Mouse (Mus musculus): ENCODE data around the gene Nfib. TPM values are rescaled to one million over a fixed set of nuclear protein-coding genes. Genes with fewer than 3 reads are reported as not detected.

Gene Nfib
- polyA plus RNA-seq, 1 experiment from 2014 or later = 204 TPM

GRCm38 (mm10) chr4:82383991-82384731 is 321.4 kb downstream of the Nfib start:
- H3K4me2 ChIP-seq = peak overlapping the region; percentile 32

GRCm38 (mm10) chr4:82383346-82383745 is 322.2 kb downstream of the Nfib start:
- Histone ChIP-seq H3K27me3 (no peaks in the 10 kb centered on the region), H3K27ac (peak overlapping the region; percentile 59), H3K36me3 (ENCODE audit: poor library complexity, severe bottlenecking) (0 out of 2 replicates have a peak, but pooled peaks cover 7% of the 10 kb centered on the region), H3K4me2 (no peak overlapping the region), H3K4me1 (peaks cover 46% of the 10 kb centered on the region), H3K9me3 (replicated peaks) (no peaks in the 10 kb centered on the region), H3K9ac (no peak overlapping the region), H3K4me3 (no peak overlapping the region)
- 30% methylated on average over 8 of the region's 8 CpGs for WGBS
- peak; percentile 61; the same call in 1 of the 2 replicates for ATAC-seq

More at GRCm38 (mm10) chr4:82383991-82384731, 321.4 kb downstream of the Nfib start:
- Histone ChIP-seq H3K36me3 (ENCODE audit: poor library complexity, severe bottlenecking) (0 out of 2 replicates have a peak, but pooled peaks cover 7% of the 10 kb centered on the region), H3K9ac (no peak overlapping the region), H3K9me3 (replicated peaks) (no peaks in the 10 kb centered on the region), H3K4me1 (peaks cover 46% of the 10 kb centered on the region), H3K4me3 (no peak overlapping the region), H3K27me3 (no peaks in the 10 kb centered on the region), H3K27ac (peak overlapping the region; percentile 84)
- ATAC-seq = peak; percentile 80
- WGBS = 41% methylated on average over 11 of the region's 11 CpGs

- 23% methylated on average over 1 of the region's 1 CpGs for WGBS
- Histone ChIP-seq H3K4me1 (peaks cover 53% of the 10 kb centered on the region), H3K36me3 (ENCODE audit: poor library complexity, severe bottlenecking) (0 out of 2 replicates have a peak, but pooled peaks cover 7% of the 10 kb centered on the region), H3K4me3 (no peak overlapping the region), H3K9me3 (replicated peaks) (no peaks in the 10 kb centered on the region), H3K4me2 (no peak overlapping the region), H3K9ac (no peak overlapping the region), H3K27ac (no peak overlapping the region), H3K27me3 (no peaks in the 10 kb centered on the region)
- no peak for ATAC-seq
These were observed 323.8 kb downstream of the Nfib start for GRCm38 (mm10) chr4:82381786-82382185.

DNA sequence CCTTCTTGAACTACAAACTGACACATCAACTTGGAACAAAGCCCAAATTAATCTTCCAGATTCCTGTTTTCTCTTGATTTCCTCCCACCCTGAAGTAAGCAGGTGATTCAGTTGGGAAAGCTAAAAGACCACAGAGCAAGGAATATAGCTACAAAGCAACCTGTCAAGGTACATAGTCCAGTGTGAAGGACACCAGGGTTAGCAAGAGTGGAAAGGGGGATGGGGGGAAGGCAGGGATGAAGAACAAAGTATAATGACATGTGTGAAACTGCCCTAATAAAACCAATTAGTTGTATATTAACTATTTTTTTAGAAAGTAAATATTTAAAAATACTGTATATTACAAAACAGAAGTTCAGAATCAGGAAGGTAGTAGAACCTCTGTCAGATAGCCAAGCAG is 325.0 kb downstream of the Nfib start:
- Histone ChIP-seq H3K4me3 (no peak overlapping the region), H3K36me3 (ENCODE audit: poor library complexity, severe bottlenecking) (0 out of 2 replicates have a peak, but pooled peaks cover 7% of the 10 kb centered on the region), H3K9ac (no peak overlapping the region), H3K27ac (no peak overlapping the region), H3K4me2 (no peak overlapping the region), H3K9me3 (replicated peaks) (no peaks in the 10 kb centered on the region), H3K27me3 (no peaks in the 10 kb centered on the region), H3K4me1 (peaks cover 55% of the 10 kb centered on the region)
- ATAC-seq = no peak

DNA sequence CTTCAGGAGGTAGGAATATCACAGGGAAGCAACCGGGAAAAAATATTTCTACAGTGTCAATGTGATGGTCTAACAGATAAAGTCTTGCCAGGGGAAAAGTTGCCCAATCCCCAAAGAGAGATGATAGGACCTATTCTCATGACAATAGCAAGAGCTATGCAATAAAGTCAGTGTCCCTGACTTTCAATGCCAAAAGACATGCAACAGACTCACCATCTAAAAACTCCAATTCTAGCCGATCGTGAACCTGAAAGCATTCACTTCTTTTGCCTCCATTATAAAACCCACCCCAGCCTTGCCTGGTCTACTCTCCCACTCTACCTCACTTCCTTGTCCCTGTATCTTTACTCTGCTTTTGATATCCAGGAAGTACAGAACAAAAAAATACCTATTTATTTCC is 327.5 kb downstream of the Nfib start:
- Histone ChIP-seq H3K9ac (no peak overlapping the region), H3K4me1 (peaks cover 40% of the 10 kb centered on the region), H3K27ac (no peak overlapping the region), H3K4me2 (no peak overlapping the region), H3K9me3 (replicated peaks) (no peaks in the 10 kb centered on the region), H3K36me3 (ENCODE audit: poor library complexity, severe bottlenecking) (0 out of 2 replicates have a peak, but pooled peaks cover 7% of the 10 kb centered on the region), H3K27me3 (no peaks in the 10 kb centered on the region), H3K4me3 (no peak overlapping the region)
- ATAC-seq = no peak
- 98% methylated on average over 3 of the region's 3 CpGs for WGBS

DNA sequence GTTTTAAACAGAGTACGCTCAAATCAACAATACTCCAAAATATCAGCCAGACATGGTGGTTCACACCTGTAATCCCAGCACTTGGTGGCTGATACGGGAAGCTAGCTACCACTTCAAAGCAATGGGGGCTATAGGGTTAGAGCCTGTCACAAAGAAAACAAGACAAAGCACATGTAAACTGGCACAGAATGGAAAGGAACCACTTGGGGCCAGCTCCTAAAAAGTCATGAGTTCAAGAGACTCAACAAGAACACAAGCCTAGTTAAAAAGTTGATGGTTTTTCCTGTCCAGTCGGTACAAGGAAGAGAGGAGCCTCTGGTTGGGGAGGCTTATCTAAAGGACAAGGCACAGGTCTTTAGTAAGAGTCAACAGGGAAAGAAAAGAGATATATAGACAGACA is 327.9 kb downstream of the Nfib start:
- Histone ChIP-seq H3K4me1 (peaks cover 40% of the 10 kb centered on the region), H3K9me3 (replicated peaks) (no peaks in the 10 kb centered on the region), H3K4me2 (no peak overlapping the region), H3K9ac (no peak overlapping the region), H3K4me3 (no peak overlapping the region), H3K27me3 (no peaks in the 10 kb centered on the region), H3K36me3 (ENCODE audit: poor library complexity, severe bottlenecking) (peaks cover 8% of the 10 kb centered on the region; the same call in 1 of the 2 replicates), H3K27ac (no peak overlapping the region)
- no peak for ATAC-seq
- WGBS = 89% methylated on average over 3 of the region's 3 CpGs

DNA sequence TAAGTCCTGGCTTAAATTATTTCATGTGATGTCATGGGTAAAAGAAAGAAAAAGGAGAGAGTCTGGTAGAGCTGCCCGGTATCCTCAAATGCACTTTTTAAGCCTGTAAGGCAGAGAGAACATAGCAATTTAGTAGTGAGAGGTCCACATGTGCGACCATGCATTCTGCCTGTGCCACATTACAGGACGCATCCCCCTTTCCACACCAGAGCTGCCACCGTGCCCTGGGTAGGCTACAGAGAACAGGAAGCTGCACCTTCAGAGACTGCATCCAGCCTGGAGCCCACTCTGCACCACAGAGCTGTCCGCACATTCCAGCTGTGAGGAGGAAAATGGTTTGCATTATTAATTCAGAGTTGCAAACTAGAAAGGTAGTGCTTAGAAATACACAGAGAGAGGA is 331.0 kb downstream of the Nfib start:
- no peak for ATAC-seq
- WGBS = 62% methylated on average over 5 of the region's 5 CpGs
- Histone ChIP-seq H3K27ac (0 out of 2 replicates have a peak overlapping the region, but pooled peaks have one; percentile 1), H3K9me3 (replicated peaks) (no peaks in the 10 kb centered on the region), H3K4me3 (no peak overlapping the region), H3K36me3 (ENCODE audit: poor library complexity, severe bottlenecking) (peaks cover 14% of the 10 kb centered on the region), H3K9ac (no peak overlapping the region), H3K27me3 (no peaks in the 10 kb centered on the region), H3K4me2 (no peak overlapping the region), H3K4me1 (peaks cover 31% of the 10 kb centered on the region)

DNA sequence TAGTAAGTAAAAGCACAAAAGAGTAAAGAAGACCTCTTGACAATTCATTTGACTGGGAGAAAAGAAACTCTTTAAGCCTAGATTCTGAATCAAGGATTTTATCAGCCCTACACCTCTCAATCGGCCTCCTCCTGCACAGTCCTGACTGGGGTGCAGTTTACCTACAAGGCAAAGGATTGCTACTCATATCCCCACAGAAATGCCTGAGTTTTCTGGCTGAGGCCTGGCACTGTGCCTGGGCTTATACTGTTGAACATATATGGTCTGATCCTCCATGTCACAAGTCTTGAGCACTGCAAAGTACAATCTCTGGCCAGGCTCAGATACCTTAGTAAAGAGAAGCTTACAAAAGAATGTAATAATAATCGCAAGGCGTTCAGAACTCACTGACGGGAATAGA is 333.3 kb downstream of the Nfib start:
- H3K4me2 ChIP-seq = no peak overlapping the region
- no peaks in the 10 kb centered on the region for H3K27me3 ChIP-seq
- no peak overlapping the region for H3K9ac ChIP-seq
- H3K36me3 ChIP-seq (ENCODE audit: poor library complexity, severe bottlenecking) = peaks cover 14% of the 10 kb centered on the region
- H3K4me3 ChIP-seq = no peak overlapping the region
- no peak for ATAC-seq
- H3K4me1 ChIP-seq = peaks cover 37% of the 10 kb centered on the region
- no peak overlapping the region for H3K27ac ChIP-seq
- WGBS = 93% methylated on average over 4 of the region's 4 CpGs
- H3K9me3 ChIP-seq (replicated peaks) = no peaks in the 10 kb centered on the region

DNA sequence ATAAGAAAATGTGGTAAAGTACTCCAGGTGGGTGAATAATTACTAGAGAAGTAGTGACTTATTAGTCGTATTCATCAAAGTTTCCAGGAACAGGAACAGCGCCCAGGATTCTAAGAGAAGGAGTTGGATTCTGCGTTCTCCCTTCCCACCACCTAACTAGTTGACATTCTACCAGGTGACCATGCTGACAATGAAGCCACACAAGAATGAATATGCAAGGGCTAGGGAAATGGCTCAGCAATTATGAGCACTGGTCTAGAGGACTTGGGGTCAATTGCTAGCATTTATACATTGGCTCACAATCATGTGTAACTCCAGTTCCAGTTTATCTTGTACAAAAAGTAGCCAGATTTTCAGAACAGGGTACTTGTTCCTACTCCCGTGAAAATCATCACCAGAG is 334.1 kb downstream of the Nfib start:
- Histone ChIP-seq H3K9ac (no peak overlapping the region), H3K9me3 (replicated peaks) (no peaks in the 10 kb centered on the region), H3K27me3 (no peaks in the 10 kb centered on the region), H3K4me2 (no peak overlapping the region), H3K27ac (no peak overlapping the region), H3K36me3 (ENCODE audit: poor library complexity, severe bottlenecking) (peaks cover 14% of the 10 kb centered on the region), H3K4me1 (peaks cover 30% of the 10 kb centered on the region), H3K4me3 (no peak overlapping the region)
- 94% methylated on average over 4 of the region's 4 CpGs for WGBS
- no peak for ATAC-seq

DNA sequence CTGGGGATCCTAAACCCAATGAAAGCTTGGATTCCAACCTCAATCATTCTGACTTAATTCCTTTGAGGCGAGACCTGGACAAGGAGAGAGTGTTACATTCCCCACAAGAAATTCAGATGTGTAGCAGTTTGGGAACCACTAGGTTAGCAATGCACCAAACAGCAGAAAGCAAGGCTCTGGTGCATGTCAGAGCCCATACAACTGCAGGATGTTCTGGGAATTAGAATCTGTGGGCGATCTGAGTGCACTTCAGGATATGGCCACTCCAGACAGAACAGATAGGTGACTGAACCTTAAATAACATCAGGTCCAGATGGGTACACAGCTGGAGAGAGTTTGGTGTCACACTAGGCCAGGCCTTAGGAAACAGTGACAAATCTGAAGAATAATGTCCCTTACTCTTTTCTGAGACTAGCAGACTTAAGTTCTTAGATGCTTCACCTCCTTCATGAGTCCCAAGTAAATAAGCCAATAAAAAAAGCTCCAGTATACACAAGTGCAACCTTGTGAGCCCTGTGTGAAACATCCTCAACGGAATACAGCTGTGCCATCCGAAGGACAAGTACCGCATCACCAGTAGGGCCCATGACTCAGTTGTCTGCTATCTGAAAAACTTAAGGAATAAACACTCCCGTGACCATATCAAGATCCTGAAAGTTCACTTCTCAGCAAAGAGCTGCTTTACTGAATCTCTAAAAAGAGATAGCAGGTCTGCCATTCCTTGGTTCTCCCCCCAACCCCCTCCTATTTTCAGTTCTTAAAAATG is 336.4 kb downstream of the Nfib start:
- 93% methylated on average over 6 of the region's 6 CpGs for WGBS
- Histone ChIP-seq H3K27ac (no peak overlapping the region), H3K27me3 (no peaks in the 10 kb centered on the region), H3K9ac (no peak overlapping the region), H3K9me3 (replicated peaks) (no peaks in the 10 kb centered on the region), H3K4me1 (peaks cover 12% of the 10 kb centered on the region; the same call in 1 of the 2 replicates), H3K36me3 (ENCODE audit: poor library complexity, severe bottlenecking) (peaks cover 14% of the 10 kb centered on the region), H3K4me2 (no peak overlapping the region), H3K4me3 (no peak overlapping the region)
- ATAC-seq = no peak

- no peak for ATAC-seq
- H3K27ac ChIP-seq = no peak overlapping the region
- peaks cover 20% of the 10 kb centered on the region for H3K4me1 ChIP-seq
- no peaks in the 10 kb centered on the region for H3K9me3 ChIP-seq (replicated peaks)
- no peak overlapping the region for H3K4me2 ChIP-seq
- peaks cover 14% of the 10 kb centered on the region for H3K36me3 ChIP-seq (ENCODE audit: poor library complexity, severe bottlenecking)
- no peak overlapping the region for H3K9ac ChIP-seq
- 57% methylated on average over 9 of the region's 9 CpGs for WGBS
- H3K4me3 ChIP-seq = no peak overlapping the region
- H3K27me3 ChIP-seq = no peaks in the 10 kb centered on the region
These were observed 337.3 kb downstream of the Nfib start for GRCm38 (mm10) chr4:82368091-82368775.
